Mouse (Mus musculus) lung, postnatal 10 days (tissue): ENCODE data around the gene Cmtm6.

ENCODE experiments used
- DNase-seq: peaks from one replicate; pipeline ENCODE4 v3.0.0; 2021

Cmtm6 gene

GRCm38 (mm10) chr9:114771565-114771964 lies 40.6 kb downstream of the Cmtm6 start:
- no peak for DNase-seq

DNA sequence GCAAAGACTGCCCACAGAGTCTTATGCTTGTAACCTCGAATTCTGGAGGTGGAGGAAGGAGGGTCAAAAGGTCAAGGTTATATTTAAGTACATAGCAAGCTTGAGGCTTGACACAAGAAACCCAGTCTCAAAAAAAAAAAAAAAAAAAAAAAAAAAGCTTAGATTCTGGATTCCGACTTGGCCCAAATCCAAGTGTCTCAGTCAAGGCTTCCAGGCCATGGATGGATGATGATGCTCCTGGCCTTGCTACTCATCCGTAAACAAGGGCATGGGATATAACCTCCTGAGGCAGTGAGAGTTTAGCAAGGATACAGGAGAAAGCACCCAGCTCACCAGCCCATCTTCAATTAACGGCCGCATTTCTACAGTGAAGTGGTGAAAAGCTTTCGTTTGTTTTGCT lies 43.7 kb downstream of the Cmtm6 start:
- DNase-seq: no peak

DNA sequence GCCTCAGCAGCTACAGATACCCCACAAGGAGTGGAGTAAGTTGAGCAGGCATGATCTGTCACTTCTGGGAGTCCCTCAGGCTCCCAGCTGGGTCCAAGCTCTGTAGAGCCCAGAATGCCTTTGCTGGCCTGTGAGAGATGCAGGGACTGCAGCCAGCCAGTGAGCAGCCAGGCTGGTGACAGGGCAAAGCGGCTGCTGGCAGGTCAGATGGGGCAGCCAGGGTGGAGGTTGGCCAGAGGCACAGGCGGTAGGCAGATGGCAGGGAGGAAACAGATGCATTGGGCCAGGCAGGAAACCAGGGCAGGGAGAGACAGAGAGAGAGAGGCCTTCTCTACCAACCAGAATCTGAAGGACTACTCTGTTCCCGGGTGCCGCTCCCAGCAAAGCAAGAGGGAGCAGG lies 44.4 kb downstream of the Cmtm6 start:
- DNase-seq: peak; percentile 27

GRCm38 (mm10) chr9:114776361-114776760 lies 45.4 kb downstream of the Cmtm6 start:
- no peak for DNase-seq

- DNase-seq: no peak
These were observed 46.5 kb downstream of the Cmtm6 start for GRCm38 (mm10) chr9:114777178-114778046.

- no peak for DNase-seq
These were observed 47.1 kb downstream of the Cmtm6 start for GRCm38 (mm10) chr9:114778047-114778390.

DNA sequence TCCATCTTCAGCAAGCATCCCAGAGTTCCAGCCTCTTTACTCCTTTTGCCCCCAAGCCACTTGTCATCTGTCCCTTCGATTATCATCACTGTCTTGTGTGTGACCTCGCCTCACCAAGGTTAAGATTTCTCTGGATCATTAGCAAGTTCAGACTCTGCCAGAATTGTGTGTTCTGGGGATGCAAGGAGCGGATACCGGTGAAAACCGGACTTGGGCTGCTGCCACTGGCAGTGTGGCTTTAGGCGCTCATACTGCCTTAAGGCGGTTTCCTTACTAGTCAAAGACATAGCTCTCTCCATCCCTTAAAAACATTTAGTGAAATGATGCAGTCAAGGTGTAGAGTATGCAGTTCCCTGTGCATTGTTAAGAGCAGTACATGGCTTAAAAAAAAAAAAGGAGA lies 48.0 kb downstream of the Cmtm6 start:
- DNase-seq: no peak

- DNase-seq: no peak
These were observed 49.2 kb downstream of the Cmtm6 start for GRCm38 (mm10) chr9:114779984-114780745.

DNA sequence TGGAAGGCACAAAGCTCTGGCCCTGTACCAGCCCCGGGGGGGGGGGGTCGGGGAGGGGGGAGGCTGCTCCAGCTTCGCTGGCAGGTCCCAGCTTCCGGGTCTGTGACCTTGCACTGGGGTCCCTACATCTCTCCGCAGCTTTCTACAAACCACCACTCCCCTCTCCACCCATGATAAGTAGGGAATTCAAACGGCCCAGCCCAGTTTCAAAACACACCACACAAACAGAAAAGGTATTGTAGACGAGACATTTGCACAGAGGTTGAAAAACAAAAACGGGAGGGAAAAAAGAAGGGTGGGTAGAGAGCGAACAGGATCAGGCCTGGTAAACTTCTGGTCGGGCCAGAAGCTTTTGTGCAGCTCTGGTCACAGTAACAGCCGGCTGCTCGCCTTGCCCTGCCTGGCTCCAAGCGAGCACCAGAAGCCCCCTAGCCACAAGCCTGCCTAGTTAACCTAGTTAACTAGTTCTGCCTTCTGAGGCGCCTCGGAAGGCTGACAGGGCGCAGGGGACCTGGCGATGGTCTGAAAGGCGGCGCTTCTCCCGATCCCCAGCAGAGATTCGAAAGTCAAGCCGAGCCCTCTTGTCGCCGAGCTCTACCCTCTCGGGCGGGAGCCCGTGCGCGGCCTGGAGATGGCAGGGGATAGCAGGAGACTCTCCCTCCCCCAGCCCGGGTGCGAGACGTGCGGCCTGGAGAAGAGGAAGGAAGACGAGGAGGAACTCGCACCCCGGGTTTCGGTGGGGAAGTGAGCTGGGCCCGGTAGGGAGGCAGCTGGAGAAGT lies 50.0 kb downstream of the Cmtm6 start:
- DNase-seq: peak; percentile 64

GRCm38 (mm10) chr9:114781526-114782212 lies 50.8 kb downstream of the Cmtm6 start, which contains the start of gene Cmtm7:
Gene Cmtm7, minus strand, starts transcription at chr9:114781856.
- DNase-seq: peak; percentile 87

- DNase-seq: peak; percentile 20
These were observed 54.7 kb downstream of the Cmtm6 start for GRCm38 (mm10) chr9:114785432-114786125.

GRCm38 (mm10) chr9:114787134-114787533 lies 56.2 kb downstream of the Cmtm6 start:
- DNase-seq: no peak

- DNase-seq: no peak
These were observed 56.8 kb downstream of the Cmtm6 start for GRCm38 (mm10) chr9:114787716-114788115.

DNA sequence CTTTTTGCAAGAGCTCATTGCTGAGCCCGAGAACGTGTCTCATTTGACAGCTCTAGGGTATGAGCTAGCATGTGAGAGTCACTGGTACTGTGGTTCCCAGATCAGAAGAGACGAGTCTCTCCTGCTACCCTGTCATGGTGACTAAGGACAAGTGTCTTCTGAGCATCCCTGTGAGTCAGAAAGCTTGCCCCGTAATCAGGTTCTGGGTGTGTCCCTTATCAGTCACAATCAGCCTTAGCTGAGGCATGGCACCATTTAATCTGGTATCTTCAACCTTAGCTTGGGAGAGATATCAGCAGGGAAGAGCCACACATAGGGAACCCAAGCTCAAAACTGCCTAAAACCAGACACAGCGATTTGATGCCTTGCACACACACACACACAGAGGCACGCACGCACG lies 57.8 kb downstream of the Cmtm6 start:
- DNase-seq: no peak

GRCm38 (mm10) chr9:114789557-114789956 lies 58.6 kb downstream of the Cmtm6 start:
- DNase-seq: no peak

DNA sequence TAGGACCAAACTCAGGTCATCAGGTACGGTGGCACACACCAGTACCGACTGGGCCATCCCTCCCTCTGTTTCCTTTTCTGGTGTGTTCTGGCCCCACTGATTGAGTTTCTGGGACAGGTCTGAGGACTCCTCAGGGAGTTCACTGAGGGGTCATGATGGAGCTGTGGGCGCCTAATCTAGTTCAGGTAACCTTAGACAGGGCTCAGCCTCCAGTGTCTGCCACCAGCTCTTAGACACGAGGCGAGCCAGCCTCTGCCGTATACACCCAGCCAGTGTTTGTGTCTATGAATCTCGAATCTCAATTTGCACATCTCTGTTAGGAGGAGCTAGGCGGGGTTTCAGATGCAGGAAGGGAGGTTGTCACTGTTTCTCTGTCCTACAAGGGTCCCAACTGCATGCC lies 59.1 kb downstream of the Cmtm6 start:
- no peak for DNase-seq

GRCm38 (mm10) chr9:114793764-114794295 lies 62.9 kb downstream of the Cmtm6 start:
- no peak for DNase-seq

DNA sequence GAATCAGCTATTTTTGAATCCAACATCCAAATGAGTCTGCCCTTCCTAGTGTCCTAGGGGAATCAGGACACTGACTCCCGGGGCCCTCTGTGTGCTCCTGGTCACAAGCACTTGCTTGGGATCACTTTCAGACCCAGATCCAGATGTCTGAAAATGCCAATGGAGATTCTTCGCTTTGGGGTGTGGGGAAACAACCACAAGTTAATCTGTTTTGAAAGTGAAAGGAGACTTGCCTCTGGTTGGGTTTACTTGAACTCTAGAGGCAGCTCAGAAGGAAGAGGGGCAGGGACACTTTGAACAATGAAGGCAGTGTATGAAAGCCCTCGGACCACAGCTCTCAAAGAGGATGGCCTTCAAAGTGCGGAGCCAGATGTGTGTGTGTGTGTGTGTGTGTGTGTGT lies 63.6 kb downstream of the Cmtm6 start:
- DNase-seq: no peak

DNA sequence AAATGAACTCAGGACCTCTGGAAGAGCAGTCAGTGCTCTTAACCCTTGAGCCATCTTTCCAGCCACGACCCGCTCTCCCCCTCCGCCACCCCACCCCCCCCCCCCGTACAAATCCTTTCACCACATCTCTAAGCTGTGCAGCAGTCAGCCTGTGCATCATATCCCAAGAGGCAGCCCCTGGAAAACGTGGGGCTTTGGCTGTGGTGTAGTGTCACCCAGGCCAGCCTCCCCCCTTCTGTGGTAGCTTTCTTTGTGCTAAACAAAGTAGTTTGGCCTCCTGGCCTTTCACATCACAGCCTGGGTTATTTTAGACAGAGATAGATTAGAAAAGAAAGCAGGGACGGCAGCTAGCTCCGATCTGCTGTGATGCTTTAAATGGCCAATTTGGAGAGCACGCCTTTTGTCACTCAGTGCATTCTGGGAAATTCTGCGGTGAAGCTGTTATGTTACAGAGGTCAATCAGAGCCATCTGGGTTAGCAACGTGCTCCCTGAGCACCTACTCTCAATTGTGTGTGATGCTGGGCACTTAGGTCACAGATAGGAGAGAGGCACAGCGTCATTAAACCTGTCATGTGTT lies 65.6 kb downstream of the Cmtm6 start:
- DNase-seq: no peak

DNA sequence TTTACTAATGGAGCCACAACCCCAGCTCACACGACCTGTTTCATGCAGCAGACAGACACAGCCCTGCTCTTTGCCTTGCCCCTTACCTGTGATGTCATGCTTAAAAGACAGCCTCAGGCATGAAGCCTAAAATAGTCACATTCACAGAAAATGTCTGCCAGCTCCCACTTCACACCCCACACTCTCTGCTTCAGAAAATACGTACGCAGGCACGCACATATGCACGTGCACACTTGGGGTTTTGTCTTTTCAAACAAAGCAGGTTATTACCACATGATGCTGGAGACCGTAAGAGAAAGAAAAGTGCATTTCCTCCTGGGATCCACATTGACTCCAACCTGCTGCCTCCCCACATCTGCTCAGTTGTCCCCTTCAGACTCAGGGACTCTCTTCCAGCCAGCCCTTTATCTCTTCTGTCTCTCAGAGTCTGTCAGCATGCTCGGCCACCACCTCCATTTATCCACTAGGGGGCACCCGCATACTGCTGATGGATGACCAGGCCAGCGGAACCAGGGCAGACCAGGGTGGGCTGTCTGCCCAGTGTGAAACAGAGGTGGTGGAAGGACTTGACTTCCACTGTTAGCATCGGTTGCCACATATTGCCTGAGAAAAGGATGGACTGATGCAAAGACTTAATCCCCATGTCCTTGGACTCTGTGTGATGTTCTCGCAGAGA lies 66.6 kb downstream of the Cmtm6 start:
- peak; percentile 93 for DNase-seq

- peak; percentile 20 for DNase-seq
These were observed 67.9 kb downstream of the Cmtm6 start for GRCm38 (mm10) chr9:114798845-114799244.
